Mouse (Mus musculus) kidney, postnatal 0 days (tissue): ENCODE data around the gene Ifitm5. TPM values are rescaled to one million over a fixed set of nuclear protein-coding genes. Genes with fewer than 3 reads are reported as not detected.

Experiments used
- ATAC-seq: fragments of 200-750 bp; cut with Nextera tagmentation; replicated peaks from 2 replicates; pipeline ENCODE4 v1.8.0; 2017; ENCODE audit warnings: low read depth, moderate number of reproducible peaks, moderate TSS enrichment, moderate library complexity; ENCODE audit not compliant: low FRiP score
- DNase-seq: peaks from one replicate; pipeline ENCODE4 v3.0.0-alpha.2; 2016; ENCODE audit warnings: low spot score
- H3K27ac ChIP-seq: fragments of 300-500 bp; sonication (generic); 2 replicates; pipeline ENCODE4 v1.5.1; 2014; ENCODE audit warnings: mild to moderate bottlenecking
- H3K27me3 ChIP-seq: fragments of 300-500 bp; sonication (generic); 2 replicates; pipeline ENCODE4 v1.6.1; 2014; ENCODE audit warnings: low read length, mixed read lengths; ENCODE audit not compliant: insufficient read depth
- H3K36me3 ChIP-seq: fragments of 300-500 bp; sonication (generic); 2 replicates; pipeline ENCODE4 v1.6.1; 2014; ENCODE audit warnings: low read length, mixed read lengths; ENCODE audit not compliant: insufficient read depth
- H3K4me1 ChIP-seq: fragments of 300-500 bp; sonication (generic); replicated peaks from 2 replicates; pipeline ENCODE4 v1.6.1; 2014; ENCODE audit warnings: antibody characterized with exemption, low read length, mixed read lengths; ENCODE audit not compliant: insufficient read depth
- H3K4me2 ChIP-seq: fragments of 300-500 bp; sonication (generic); 2 replicates; pipeline ENCODE4 v1.6.1; 2014; ENCODE audit warnings: mild to moderate bottlenecking, low read length, moderate library complexity, mixed read lengths
- H3K4me3 ChIP-seq: fragments of 300-500 bp; sonication (generic); replicated peaks from 2 replicates; pipeline ENCODE4 v1.5.1; 2014; ENCODE audit warnings: low read depth, low read length
- H3K9ac ChIP-seq: fragments of 300-500 bp; sonication (generic); 2 replicates; pipeline ENCODE4 v1.6.1; 2014; ENCODE audit warnings: low read depth, low read length
- H3K9me3 ChIP-seq: fragments of 300-500 bp; sonication (generic); replicated peaks from 2 replicates; pipeline ENCODE4 v1.6.1; 2016; ENCODE audit warnings: low read length, inconsistent platforms, mixed read lengths
- CTCF ChIP-seq: IDR thresholded peaks from 2 replicates; pipeline ENCODE4 v1.5.1; 2016; ENCODE audit warnings: antibody characterized with exemption, low read depth, mild to moderate bottlenecking, moderate library complexity
- WGBS: fragments of 180-500 bp; shearing (Covaris S2); extraction: QIAGEN DNeasy Blood & Tissue Kit; methylation state at CpG from one replicate; pipeline ENCODE4 v1.1.7; 2014; 5-methylcytosine and 5-hydroxymethylcytosine counted together
- polyA plus RNA-seq: library from polyadenylated mRNA; unstranded; fragments of >200 nt; fragmentation: Nextera tagmentation; extraction: Ambion mirVana; gene quantifications from 2 replicates; pipeline ENCODE4 v1.2.1, GENCODE M21; 2015

Ifitm5 gene
- polyA plus RNA-seq, 1 experiment from 2014 or later: 2.2 TPM

GRCm38 (mm10) chr7:140944236-140944635 lies 5.9 kb downstream of the Ifitm5 start:
- no peaks in the 10 kb centered on the region for H3K27me3 ChIP-seq
- no peak overlapping the region for H3K4me2 ChIP-seq
- no peaks in the 10 kb centered on the region for H3K9me3 ChIP-seq
- no peak overlapping the region for H3K9ac ChIP-seq
- TF ChIP-seq CTCF: no peak
- 0 out of 2 replicates have a peak, but pooled peaks cover 3% of the 10 kb centered on the region for H3K4me1 ChIP-seq
- H3K36me3 ChIP-seq: 0 out of 2 replicates have a peak, but pooled peaks cover 21% of the 10 kb centered on the region
- H3K4me3 ChIP-seq: no peak overlapping the region
- no peak overlapping the region for H3K27ac ChIP-seq
- DNase-seq (no peak), ATAC-seq (no peak)
- 83% methylated on average over 7 of the region's 7 CpGs for WGBS

GRCm38 (mm10) chr7:140943356-140943755 lies 6.7 kb downstream of the Ifitm5 start:
- Histone ChIP-seq H3K4me3 (no peak overlapping the region), H3K4me1 (0 out of 2 replicates have a peak, but pooled peaks cover 3% of the 10 kb centered on the region), H3K27ac (no peak overlapping the region), H3K27me3 (no peaks in the 10 kb centered on the region), H3K36me3 (0 out of 2 replicates have a peak, but pooled peaks cover 16% of the 10 kb centered on the region), H3K4me2 (no peak overlapping the region), H3K9ac (no peak overlapping the region), H3K9me3 (no peaks in the 10 kb centered on the region)
- no peak for ATAC-seq
- DNase-seq: no peak
- WGBS: 81% methylated on average over 4 of the region's 4 CpGs
- no peak for TF ChIP-seq CTCF

- Histone ChIP-seq H3K27ac (0 out of 2 replicates have a peak overlapping the region, but pooled peaks have one; percentile 88), H3K36me3 (0 out of 2 replicates have a peak, but pooled peaks cover 15% of the 10 kb centered on the region), H3K9me3 (no peaks in the 10 kb centered on the region), H3K27me3 (no peaks in the 10 kb centered on the region), H3K4me3 (no peak overlapping the region), H3K9ac (no peak overlapping the region), H3K4me2 (no peak overlapping the region), H3K4me1 (0 out of 2 replicates have a peak, but pooled peaks cover 3% of the 10 kb centered on the region)
- TF ChIP-seq CTCF: no peak
- 84% methylated on average over 10 of the region's 10 CpGs for WGBS
- DNase-seq (no peak), ATAC-seq (no peak)
Observed at GRCm38 (mm10) chr7:140942811-140943210, 7.3 kb downstream of the Ifitm5 start.

GRCm38 (mm10) chr7:140942341-140942740 lies 7.8 kb downstream of the Ifitm5 start:
- no peak for TF ChIP-seq CTCF
- no peaks in the 10 kb centered on the region for H3K27me3 ChIP-seq
- H3K9me3 ChIP-seq: no peaks in the 10 kb centered on the region
- DNase-seq (no peak), ATAC-seq (no peak; the same call in 1 of the 2 replicates)
- WGBS: 43% methylated on average over 9 of the region's 9 CpGs
- peak overlapping the region; percentile 62 for H3K4me2 ChIP-seq
- H3K4me1 ChIP-seq: 0 out of 2 replicates have a peak, but pooled peaks cover 3% of the 10 kb centered on the region
- peak overlapping the region; percentile 65 for H3K9ac ChIP-seq
- peak overlapping the region; percentile 45 for H3K4me3 ChIP-seq
- H3K27ac ChIP-seq: peak overlapping the region; percentile 88
- 0 out of 2 replicates have a peak, but pooled peaks cover 12% of the 10 kb centered on the region for H3K36me3 ChIP-seq

- ATAC-seq (peak; percentile 84), DNase-seq (peak; percentile 95)
- peak within 1 kb of the TSS; percentile 62 for H3K4me2 ChIP-seq
- H3K4me3 ChIP-seq: peak within 1 kb of the TSS; percentile 45
- H3K36me3 ChIP-seq: 0 out of 2 replicates have a peak, but pooled peaks cover 6% of the 10 kb centered on the region
- 2% methylated on average over 33 of the region's 33 CpGs for WGBS
- H3K27ac ChIP-seq: peak within 1 kb of the TSS; percentile 88
- 0 out of 2 replicates have a peak, but pooled peaks cover 3% of the 10 kb centered on the region for H3K4me1 ChIP-seq
- no peaks in the 10 kb centered on the region for H3K9me3 ChIP-seq
- TF ChIP-seq CTCF: peak; percentile 91
- H3K27me3 ChIP-seq: no peaks in the 10 kb centered on the region
- H3K9ac ChIP-seq: peak within 1 kb of the TSS; percentile 65
Observed at GRCm38 (mm10) chr7:140941222-140942051, 8.7 kb downstream of the Ifitm5 start, which contains the start of gene Pgghg. Gene Pgghg, plus strand, starts transcription at chr7:140941391.

DNA sequence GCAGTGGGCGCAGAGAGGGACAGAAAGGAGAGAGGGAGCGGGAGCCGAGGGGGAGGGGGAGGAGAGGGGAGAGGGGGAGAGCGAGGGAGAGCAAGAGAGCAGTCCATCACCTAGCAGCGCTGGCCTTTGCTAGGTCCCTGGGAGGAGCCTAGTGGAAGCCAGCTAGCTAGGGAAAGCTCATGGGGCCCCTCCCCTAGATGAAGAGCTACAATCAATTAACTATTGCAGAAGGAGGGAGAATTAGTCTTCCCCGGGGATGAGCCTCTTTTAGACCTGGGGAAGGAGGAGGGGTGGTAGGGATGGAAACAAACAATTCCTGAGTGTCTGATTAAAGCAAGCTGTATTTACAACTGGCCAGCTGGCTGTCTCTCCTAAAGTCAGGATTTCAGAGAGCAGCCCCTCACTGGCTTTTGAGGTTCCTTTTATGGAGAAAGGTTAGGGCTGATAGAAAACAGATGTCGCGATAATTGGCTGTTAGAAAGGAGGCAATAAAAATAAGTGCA lies 10.4 kb downstream of the Ifitm5 start:
- peak overlapping the region; percentile 30; the same call in 1 of the 2 replicates for H3K4me2 ChIP-seq
- TF ChIP-seq CTCF: no peak
- ATAC-seq (no peak), DNase-seq (peak; percentile 79)
- 8% methylated on average over 8 of the region's 8 CpGs for WGBS
- H3K36me3 ChIP-seq: 0 out of 2 replicates have a peak, but pooled peaks cover under 1% of the 10 kb centered on the region
- no peak overlapping the region for H3K27ac ChIP-seq
- H3K4me3 ChIP-seq: no peak overlapping the region
- no peak overlapping the region for H3K9ac ChIP-seq
- no peaks in the 10 kb centered on the region for H3K9me3 ChIP-seq
- no peaks in the 10 kb centered on the region for H3K27me3 ChIP-seq
- 0 out of 2 replicates have a peak, but pooled peaks cover 3% of the 10 kb centered on the region for H3K4me1 ChIP-seq
